Mouse (Mus musculus): Measurements from ENCODE around the gene Ralgapa2. TPM values are rescaled to one million over a fixed set of nuclear protein-coding genes. Genes with fewer than 3 reads are reported as not detected.

Gene Ralgapa2
- total and polyA plus RNA-seq, 3 experiments, result 9.2 to 9.6 TPM; not detected in 1

- TF ChIP-seq MXI1 (IDR thresholded peaks at IDR 0.05; ENCODE audit: low read depth, low read length) (peak; percentile 69; the same call in 1 of the 2 replicates), UBTF (IDR thresholded peaks at IDR 0.05; ENCODE audit: borderline replicate concordance, insufficient read depth, low read depth, low read length) (no peak), RCOR1 (IDR thresholded peaks at IDR 0.05; ENCODE audit: low read depth, low read length) (no peak), MEF2A (IDR thresholded peaks at IDR 0.05; ENCODE audit: extremely low read depth, insufficient replicate concordance, low read depth, low read length, poor library complexity, severe bottlenecking) (no peak), JUND (IDR thresholded peaks at IDR 0.05; ENCODE audit: low read depth, low read length) (no peak), TAL1 (IDR thresholded peaks at IDR 0.05; ENCODE audit: low read length) (no peak), RAD21 (IDR thresholded peaks at IDR 0.05; ENCODE audit: low read depth, low read length) (peak; percentile 64), GABPA (IDR thresholded peaks at IDR 0.05; ENCODE audit: low read depth, low read length) (no peak), USF2 (IDR thresholded peaks at IDR 0.05; ENCODE audit: borderline replicate concordance in 1 of 2, insufficient read depth in 1 of 2, low read depth in 1 of 2, low read length in 2 of 2) (no peak), MYC (IDR thresholded peaks at IDR 0.05; ENCODE audit: low read depth, low read length) (0 out of 2 replicates have a peak, but pooled peaks have one; percentile 45), BHLHE40 (IDR thresholded peaks at IDR 0.05; ENCODE audit: borderline replicate concordance, low read depth, low read length) (no peak), E2F4 (IDR thresholded peaks at IDR 0.05; ENCODE audit: borderline replicate concordance, low read depth, low read length) (no peak), HCFC1 (IDR thresholded peaks at IDR 0.05; ENCODE audit: low read depth, low read length) (peak; percentile 50; the same call in 1 of the 2 replicates), MAFK (IDR thresholded peaks at IDR 0.05; ENCODE audit: borderline replicate concordance, low read depth, low read length) (no peak), MAX (IDR thresholded peaks at IDR 0.05; ENCODE audit: low read length) (no peak)
Observed at GRCm38 (mm10) chr2:146214715-146215114, 297.4 kb downstream of the Ralgapa2 start (continued).

GRCm38 (mm10) chr2:146210968-146211367, 301.2 kb downstream of the Ralgapa2 start:
- no peak overlapping the region for H3K27ac ChIP-seq (ENCODE audit: control insufficient read depth, low read depth, low read length)
- H3K4me3 ChIP-seq (ENCODE audit: control insufficient read depth in 1 of 2, insufficient read depth in 1 of 2, low read depth in 2 of 2, low read length in 2 of 2), result no peak overlapping the region
- 0 out of 4 replicates have a peak, but pooled peaks cover 0 to 3% of the 10 kb centered on the region in 2 experiments for H3K36me3 ChIP-seq (ENCODE audit: control insufficient read depth in 1 of 2, insufficient read depth in 2 of 2, low read length in 2 of 2)
- H3K4me1 ChIP-seq (ENCODE audit: control insufficient read depth in 1 of 2, insufficient read depth in 2 of 2, low read length in 2 of 2), result peaks cover 0 to 10% of the 10 kb centered on the region in 2 experiments; a peak in 2 of 4 replicates
- no peak for TF ChIP-seq HCFC1 (IDR thresholded peaks at IDR 0.05; ENCODE audit: low read depth, low read length)
- TF ChIP-seq MYC (IDR thresholded peaks at IDR 0.05; ENCODE audit: low read depth, low read length), result no peak
- no peak for TF ChIP-seq RAD21 (IDR thresholded peaks at IDR 0.05; ENCODE audit: low read depth, low read length)
- TF ChIP-seq MYB (IDR thresholded peaks at IDR 0.05; ENCODE audit: low read depth, low read length), result no peak
- no peak for TF ChIP-seq UBTF (IDR thresholded peaks at IDR 0.05; ENCODE audit: borderline replicate concordance, insufficient read depth, low read depth, low read length)
- TF ChIP-seq CHD1 (IDR thresholded peaks at IDR 0.05; ENCODE audit: low read depth, low read length), result no peak
- TF ChIP-seq SIN3A (IDR thresholded peaks at IDR 0.05; ENCODE audit: low read length), result no peak
- no peak for TF ChIP-seq JUND (IDR thresholded peaks at IDR 0.05; ENCODE audit: low read depth, low read length)
- no peak for TF ChIP-seq MAX (IDR thresholded peaks at IDR 0.05; ENCODE audit: low read length)
- TF ChIP-seq TCF12 (IDR thresholded peaks at IDR 0.05; ENCODE audit: low read depth, low read length), result no peak
- no peak for TF ChIP-seq KAT2A (conservative IDR thresholded peaks at IDR 0.05; ENCODE audit: low read depth, low read length)
- TF ChIP-seq GABPA (IDR thresholded peaks at IDR 0.05; ENCODE audit: low read depth, low read length), result no peak
- TF ChIP-seq POLR2A (IDR thresholded peaks at IDR 0.05; ENCODE audit: control insufficient read depth in 1 of 2, insufficient read depth in 1 of 2, low read depth in 1 of 2, low read length in 2 of 2, poor library complexity in 1 of 2), result no peak
- TF ChIP-seq ZMIZ1 (IDR thresholded peaks at IDR 0.05; ENCODE audit: low read depth, low read length), result no peak
- no peak for TF ChIP-seq TAL1 (IDR thresholded peaks at IDR 0.05; ENCODE audit: low read length)
- no peak for TF ChIP-seq GATA1 (IDR thresholded peaks at IDR 0.05; ENCODE audit: low read depth, low read length)
- TF ChIP-seq CHD2 (IDR thresholded peaks at IDR 0.05; ENCODE audit: low read length), result no peak
- no peak for TF ChIP-seq RCOR1 (IDR thresholded peaks at IDR 0.05; ENCODE audit: low read depth, low read length)
- H3K79me2 ChIP-seq (ENCODE audit: control insufficient read depth, insufficient read depth, low read length, poor library complexity), result no peaks in the 10 kb centered on the region
- no peaks in the 10 kb centered on the region; a peak in 1 of 4 replicates for H3K27me3 ChIP-seq (ENCODE audit: control insufficient read depth in 1 of 2, insufficient read depth in 2 of 2, low read length in 2 of 2)
- H3K9ac ChIP-seq (ENCODE audit: control insufficient read depth, low read depth, low read length, poor library complexity, severe bottlenecking), result no peak overlapping the region
- DNase-seq (ENCODE audit: low read depth, low spot score), result peak; percentile 9
- no peaks in the 10 kb centered on the region for H3K9me3 ChIP-seq (replicated peaks; ENCODE audit: insufficient read depth, low read length)
